Mouse (Mus musculus): ENCODE results near the gene Srgap1. TPM values are rescaled to one million over a fixed set of nuclear protein-coding genes. Genes with fewer than 3 reads are reported as not detected.

Gene Srgap1
- polyA plus RNA-seq, 1 experiment from 2014 or later: 0.70 TPM

DNA sequence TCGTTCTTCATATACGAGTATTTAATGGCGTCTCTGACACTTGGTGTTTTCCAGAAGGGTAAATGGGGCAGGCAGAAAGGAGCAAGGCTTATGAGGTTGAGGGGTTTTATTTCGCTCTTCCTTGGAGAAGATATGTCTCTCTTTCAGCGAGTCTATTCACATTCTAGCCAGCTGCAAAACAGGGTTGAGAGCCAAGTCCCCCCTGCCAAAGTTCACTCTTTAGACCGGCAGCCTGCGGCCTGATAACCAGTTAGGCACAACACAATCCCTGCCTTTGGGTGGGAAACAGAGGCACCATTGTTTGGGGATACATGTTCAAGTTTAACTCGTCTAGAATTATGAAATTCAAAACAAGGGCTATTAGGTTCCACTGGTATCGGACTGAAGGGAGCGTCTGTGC is 83.0 kb downstream of the Srgap1 start:
- DNase-seq (ENCODE audit: low spot score): no peak

- no peak for DNase-seq (ENCODE audit: low spot score)
Measured at GRCm38 (mm10) chr10:121962053-121962452, 85.1 kb downstream of the Srgap1 start.

DNA sequence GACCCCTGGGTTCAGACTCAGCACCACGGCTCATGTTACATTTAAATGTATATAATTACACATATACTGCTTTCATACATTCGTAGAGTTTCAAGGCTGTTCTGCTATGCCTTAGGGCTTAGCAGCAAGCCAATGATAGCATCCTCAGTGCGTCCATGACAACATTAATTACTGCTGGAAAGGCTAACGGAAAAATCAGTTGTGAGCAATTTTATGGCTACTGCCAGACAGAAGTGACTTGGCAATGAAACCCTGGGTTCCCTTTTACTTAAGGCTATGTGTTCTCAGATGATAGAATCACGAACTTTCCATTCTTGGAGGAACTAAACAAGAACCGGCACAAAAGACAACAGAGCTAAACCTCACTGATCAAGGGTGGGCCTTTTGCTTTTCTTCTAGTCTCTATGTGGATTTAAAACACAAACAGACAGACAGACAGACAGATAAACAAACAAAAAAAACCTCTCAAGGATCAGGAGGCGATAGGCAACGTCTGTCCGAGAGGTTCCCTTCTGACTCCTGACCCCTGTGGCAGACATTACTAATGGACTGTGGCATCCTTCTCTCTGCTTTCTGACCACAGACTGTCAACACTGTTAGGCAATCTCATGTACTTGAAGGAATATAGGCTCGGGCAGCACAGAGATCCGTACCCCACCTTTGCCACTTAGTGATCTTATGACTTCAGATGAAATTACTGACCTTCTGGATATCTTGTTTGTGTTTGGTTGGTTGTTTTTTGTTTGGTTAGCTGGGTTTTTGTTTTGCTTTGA is 85.8 kb downstream of the Srgap1 start:
- DNase-seq (ENCODE audit: low spot score): no peak

- DNase-seq (ENCODE audit: low spot score): no peak
Measured at GRCm38 (mm10) chr10:121958741-121959140, 88.4 kb downstream of the Srgap1 start.

GRCm38 (mm10) chr10:121956505-121956904 is 90.6 kb downstream of the Srgap1 start:
- DNase-seq (ENCODE audit: low spot score): no peak

GRCm38 (mm10) chr10:121955730-121956129 is 91.4 kb downstream of the Srgap1 start:
- no peak for DNase-seq (ENCODE audit: low spot score)

GRCm38 (mm10) chr10:121954877-121955276 is 92.2 kb downstream of the Srgap1 start:
- no peak for DNase-seq (ENCODE audit: low spot score)

- no peak for DNase-seq (ENCODE audit: low spot score)
Measured at GRCm38 (mm10) chr10:121953041-121953440, 94.1 kb downstream of the Srgap1 start.

- no peak for DNase-seq (ENCODE audit: low spot score)
Measured at GRCm38 (mm10) chr10:121946173-121946572, 100.9 kb downstream of the Srgap1 start.

- no peak for DNase-seq (ENCODE audit: low spot score)
Measured at GRCm38 (mm10) chr10:121931909-121932308, 115.2 kb downstream of the Srgap1 start.

DNA sequence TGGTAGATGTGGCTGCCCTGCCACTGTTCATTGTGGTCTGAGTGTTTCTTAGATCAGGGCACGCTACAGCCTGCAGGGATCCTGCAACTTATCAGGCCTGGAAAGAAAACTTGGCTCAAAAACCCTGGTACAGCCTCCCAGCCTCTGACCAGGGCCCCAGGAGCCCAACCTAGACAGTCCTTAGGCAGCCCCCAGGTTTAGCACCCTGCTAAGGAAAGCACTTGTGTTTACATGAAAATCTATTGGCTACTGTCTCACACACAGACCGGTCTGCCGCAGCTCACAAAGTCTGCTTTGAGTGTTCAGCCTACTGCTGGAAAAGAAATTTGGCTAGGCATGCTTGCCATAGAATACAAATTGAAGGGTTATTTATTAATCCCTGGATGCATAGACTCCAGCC is 121.0 kb downstream of the Srgap1 start:
- no peak for DNase-seq (ENCODE audit: low spot score)

GRCm38 (mm10) chr10:121919016-121919415 is 128.1 kb downstream of the Srgap1 start:
- DNase-seq (ENCODE audit: low spot score): no peak

GRCm38 (mm10) chr10:121918579-121918978 is 128.5 kb downstream of the Srgap1 start:
- DNase-seq (ENCODE audit: low spot score): no peak

GRCm38 (mm10) chr10:121915530-121915929 is 131.6 kb downstream of the Srgap1 start:
- DNase-seq (ENCODE audit: low spot score): no peak

DNA sequence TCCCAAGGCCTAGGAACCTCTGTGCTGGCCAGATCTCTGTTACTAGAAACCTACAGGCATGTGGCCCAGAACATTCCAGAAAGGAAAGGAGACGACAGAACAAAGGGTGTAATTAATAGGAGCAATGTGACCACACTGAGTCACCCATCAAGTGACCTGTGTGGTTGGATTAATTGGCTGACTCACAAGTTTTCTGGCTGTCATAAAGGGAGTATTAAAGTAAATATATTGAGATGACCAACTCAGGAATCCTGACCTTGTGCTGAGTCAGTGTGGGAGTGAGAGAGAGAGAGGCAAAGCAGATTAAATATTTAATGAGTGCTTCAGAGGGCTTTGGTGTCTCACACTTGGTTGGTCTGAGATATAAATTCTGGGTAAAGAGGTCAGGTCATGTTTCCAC is 143.0 kb downstream of the Srgap1 start:
- no peak for DNase-seq (ENCODE audit: low spot score)

- no peak for DNase-seq (ENCODE audit: low spot score)
Measured at GRCm38 (mm10) chr10:121902651-121903050, 144.5 kb downstream of the Srgap1 start.

- no peak for DNase-seq (ENCODE audit: low spot score)
Measured at GRCm38 (mm10) chr10:121900772-121901171, 146.3 kb downstream of the Srgap1 start.

DNA sequence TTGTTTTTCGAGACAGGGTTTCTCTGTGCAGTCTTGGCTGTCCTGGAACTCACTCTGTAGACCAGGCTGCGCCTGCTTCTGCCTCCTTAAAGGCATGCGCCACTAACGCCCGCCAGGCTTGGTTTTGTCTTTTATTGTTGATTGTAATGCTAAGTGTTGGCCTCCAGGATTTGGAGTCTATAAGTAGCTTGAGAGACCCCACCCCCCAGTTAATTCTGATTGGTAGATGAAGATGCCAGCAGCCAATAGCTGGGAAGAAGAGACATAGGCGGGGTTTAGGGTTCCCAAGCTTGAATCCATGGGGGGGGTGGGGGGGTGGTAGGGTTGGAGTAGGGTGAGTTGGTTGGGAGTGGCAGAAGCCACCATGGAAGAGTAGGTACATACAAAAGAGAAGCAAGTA is 147.4 kb downstream of the Srgap1 start:
- DNase-seq (ENCODE audit: low spot score): no peak

GRCm38 (mm10) chr10:121897835-121898370 is 149.2 kb downstream of the Srgap1 start:
- DNase-seq (ENCODE audit: low spot score): no peak

- no peak for DNase-seq (ENCODE audit: low spot score)
Measured at GRCm38 (mm10) chr10:121891390-121892067, 155.6 kb downstream of the Srgap1 start.

- DNase-seq (ENCODE audit: low spot score): no peak
Measured at GRCm38 (mm10) chr10:121890061-121890460, 157.1 kb downstream of the Srgap1 start.

- DNase-seq (ENCODE audit: low spot score): peak; percentile 63
Measured at GRCm38 (mm10) chr10:121886805-121887204, 160.3 kb downstream of the Srgap1 start.
